Mouse (Mus musculus) thymus, postnatal 0 days (tissue): Measurements from ENCODE around the gene Ripor3. TPM values are rescaled to one million over a fixed set of nuclear protein-coding genes. Genes with fewer than 3 reads are reported as not detected.

Source experiments
- DNase-seq: peaks from one replicate; pipeline ENCODE4 v3.0.0-alpha.2; 2015; ENCODE audit warnings: low spot score
- polyA plus RNA-seq: library from polyadenylated mRNA; unstranded; fragments of >200 nt; fragmentation: Nextera tagmentation; extraction: Ambion mirVana; gene quantifications from 2 replicates; pipeline ENCODE4 v1.2.1, GENCODE M21; 2015

The Ripor3 gene
- polyA plus RNA-seq, 1 experiment from 2014 or later: 0.18 TPM

GRCm38 (mm10) chr2:167958082-167958788 is 52.2 kb downstream of the Ripor3 start:
- no peak for DNase-seq

GRCm38 (mm10) chr2:167957539-167957938 is 52.9 kb downstream of the Ripor3 start:
- no peak for DNase-seq

DNA sequence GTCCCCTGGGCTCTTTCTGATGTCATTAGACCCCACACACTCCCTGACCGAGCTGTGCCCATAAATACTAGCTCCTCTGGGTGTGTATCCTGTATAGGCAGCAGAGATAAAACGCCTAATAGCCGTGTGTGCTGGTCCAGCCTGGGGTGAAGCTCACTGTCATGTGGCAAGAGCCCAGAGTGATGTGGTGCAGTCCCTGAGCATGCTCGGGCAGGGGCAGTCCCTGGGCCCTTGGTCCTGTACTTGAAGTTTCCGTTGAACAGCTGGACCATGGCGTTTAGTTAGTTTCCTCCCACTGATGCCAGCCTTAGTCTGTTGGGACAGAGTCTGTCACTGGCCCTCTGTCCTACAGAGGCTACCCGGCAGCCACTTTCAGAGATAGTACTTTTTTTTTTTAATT is 55.5 kb downstream of the Ripor3 start:
- no peak for DNase-seq

DNA sequence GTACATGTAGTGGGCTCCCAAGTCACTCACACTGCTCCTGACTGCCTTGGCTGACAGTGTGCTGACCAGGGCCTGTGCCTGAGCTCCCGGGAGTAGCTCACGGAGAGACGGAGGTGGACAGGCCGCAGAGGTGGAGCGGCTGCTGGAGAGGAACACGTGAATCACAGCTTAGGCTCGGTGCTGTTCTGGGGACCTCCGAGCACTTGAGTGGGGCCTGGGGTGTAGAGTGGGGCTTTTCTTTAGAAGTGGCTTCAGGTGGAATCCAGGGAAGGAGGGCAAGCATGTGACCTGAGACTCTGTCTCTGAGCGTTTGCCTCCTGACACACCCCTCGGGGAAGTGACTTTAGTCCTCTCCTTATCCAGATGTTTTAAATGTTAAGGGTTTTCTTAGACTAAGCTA is 56.6 kb downstream of the Ripor3 start:
- DNase-seq: no peak

GRCm38 (mm10) chr2:167951301-167952211 is 58.9 kb downstream of the Ripor3 start:
- DNase-seq: no peak

GRCm38 (mm10) chr2:167950681-167951080 is 59.7 kb downstream of the Ripor3 start:
- no peak for DNase-seq

DNA sequence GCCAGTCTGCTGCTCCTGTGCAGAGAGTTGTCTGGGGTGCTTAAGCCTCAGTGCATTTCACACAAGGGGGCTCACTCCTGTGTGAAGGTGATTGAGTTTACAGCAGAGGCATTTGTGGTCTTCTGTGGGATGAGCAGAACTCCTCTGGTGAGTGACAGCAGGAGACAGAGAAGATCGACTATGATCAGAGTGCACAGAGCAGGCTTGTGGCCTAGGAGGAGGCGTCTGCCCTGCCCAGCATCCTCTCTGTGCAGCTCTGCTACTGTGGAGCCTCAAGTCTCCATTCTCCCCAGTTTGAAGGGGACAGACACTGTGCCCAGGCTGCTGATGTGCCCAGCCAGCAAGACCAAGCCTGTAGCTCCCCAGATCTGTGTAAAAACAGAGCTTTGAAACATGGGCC is 60.6 kb downstream of the Ripor3 start:
- DNase-seq: no peak

GRCm38 (mm10) chr2:167949250-167949649 is 61.2 kb downstream of the Ripor3 start:
- DNase-seq: peak; percentile 52

- DNase-seq: no peak
Observed at GRCm38 (mm10) chr2:167948557-167948956, 61.9 kb downstream of the Ripor3 start.

- DNase-seq: no peak
Observed at GRCm38 (mm10) chr2:167948047-167948446, 62.4 kb downstream of the Ripor3 start.

- no peak for DNase-seq
Observed at GRCm38 (mm10) chr2:167947251-167947650, 63.2 kb downstream of the Ripor3 start.

DNA sequence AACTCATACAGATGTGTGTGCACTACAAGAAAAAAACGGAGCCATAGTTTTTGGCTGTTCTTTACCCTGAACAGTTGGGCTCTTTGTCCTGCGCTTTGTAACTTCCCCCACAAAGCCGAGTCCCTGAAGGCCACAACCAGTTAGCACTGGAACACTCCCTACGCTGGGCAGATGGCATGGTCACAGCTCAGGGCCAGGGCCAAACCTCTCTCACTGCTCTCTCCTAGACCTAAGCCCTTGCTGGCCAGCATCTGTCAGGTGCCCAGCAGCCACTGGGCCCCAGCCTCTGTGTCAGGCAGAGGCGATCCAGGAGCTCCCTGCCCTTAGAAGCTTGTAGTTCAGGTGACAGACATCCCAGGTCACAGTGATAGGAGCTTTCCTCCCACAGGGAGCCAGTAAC is 65.0 kb downstream of the Ripor3 start:
- DNase-seq: no peak

GRCm38 (mm10) chr2:167944193-167944592 is 66.2 kb downstream of the Ripor3 start:
- DNase-seq: no peak

DNA sequence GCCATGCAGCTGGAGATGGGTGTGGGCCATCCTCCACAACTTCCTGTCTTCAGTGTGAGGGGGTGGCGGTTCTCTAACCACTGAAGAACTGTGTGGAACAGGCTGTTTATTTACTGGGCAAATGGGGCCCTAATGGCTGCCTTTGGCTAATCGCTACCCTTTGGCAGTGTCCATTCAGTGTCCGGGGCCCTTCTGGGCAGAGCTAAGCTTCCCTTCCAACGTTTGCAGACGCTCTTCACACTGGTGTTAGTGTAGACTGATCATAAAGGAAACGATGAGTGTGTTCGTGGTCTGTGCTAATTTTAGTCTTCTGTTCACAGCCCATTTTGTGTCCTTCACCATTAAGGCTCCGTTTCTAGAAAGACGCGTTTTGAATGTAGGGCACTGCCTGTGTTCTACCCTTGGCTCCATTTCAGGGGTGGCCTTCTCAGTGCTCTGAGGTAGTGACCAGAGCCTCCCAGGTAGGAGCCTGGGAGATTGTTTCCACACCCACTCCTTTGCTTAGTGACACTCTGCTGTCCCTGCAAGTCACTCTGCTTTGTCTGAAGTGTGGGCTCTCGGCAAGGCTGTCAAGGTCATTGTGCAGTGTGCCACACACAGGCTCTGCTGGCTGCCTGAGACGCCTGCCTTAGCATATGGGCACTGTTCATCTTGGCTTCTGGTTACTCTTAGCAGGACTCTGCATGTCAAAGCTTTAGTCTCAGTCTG is 67.3 kb downstream of the Ripor3 start:
- peak; percentile 79 for DNase-seq

DNA sequence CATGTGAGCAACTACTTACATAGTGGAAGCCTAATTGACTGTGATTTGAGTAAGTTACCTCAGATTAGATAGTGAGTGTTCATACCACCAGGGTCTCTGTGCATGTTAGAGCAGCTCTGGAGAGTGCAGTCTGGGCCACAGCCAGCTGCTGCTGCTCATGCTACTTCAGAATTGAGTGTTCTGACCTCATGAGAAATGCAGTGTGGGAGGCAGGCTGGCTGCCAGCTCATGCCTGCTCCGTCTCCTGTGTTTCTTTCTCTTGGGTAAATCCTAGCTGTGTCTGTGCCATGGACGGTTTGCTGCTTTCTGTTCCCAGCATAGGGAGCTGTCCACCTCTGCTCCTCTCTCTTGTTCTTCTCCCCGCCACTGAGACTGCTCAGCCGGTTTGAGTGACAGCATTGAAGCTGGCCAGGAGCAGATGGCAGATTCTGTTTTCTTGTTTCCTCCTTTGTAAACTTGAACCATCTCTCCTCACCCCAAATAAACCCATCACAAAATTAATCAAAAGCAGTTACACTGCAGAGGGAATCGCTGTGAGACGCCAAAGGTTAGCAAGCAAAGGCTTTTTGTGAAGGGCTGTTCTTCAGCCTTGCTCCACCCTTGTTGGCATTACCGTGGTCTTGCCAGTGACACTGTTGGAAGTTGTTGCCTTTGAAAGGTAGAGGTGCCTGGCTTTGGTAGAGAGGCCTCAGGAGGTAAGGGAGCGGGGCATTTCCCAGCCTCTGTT is 68.1 kb downstream of the Ripor3 start:
- peak; percentile 36 for DNase-seq

- peak; percentile 57 for DNase-seq
Observed at GRCm38 (mm10) chr2:167941745-167942176, 68.7 kb downstream of the Ripor3 start.

DNA sequence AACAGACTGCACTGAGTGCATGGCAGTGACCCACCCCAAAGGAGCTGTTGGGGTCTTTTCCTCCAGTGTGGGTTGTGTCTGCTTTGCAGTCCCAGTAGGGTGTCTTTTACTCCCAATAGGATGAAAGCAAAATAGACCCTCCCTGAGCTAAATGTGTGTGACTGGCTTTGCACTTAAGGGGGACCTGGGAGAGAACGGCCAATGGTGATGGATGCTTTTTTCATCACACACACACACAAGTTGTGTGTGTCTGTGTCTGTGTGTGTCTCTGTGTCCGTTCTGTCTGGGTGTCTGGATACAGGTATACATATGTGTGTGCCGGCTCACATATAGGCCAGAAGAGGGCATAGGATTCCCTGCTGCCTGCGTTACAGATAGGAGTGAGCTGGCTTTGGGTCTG is 69.1 kb downstream of the Ripor3 start:
- no peak for DNase-seq

DNA sequence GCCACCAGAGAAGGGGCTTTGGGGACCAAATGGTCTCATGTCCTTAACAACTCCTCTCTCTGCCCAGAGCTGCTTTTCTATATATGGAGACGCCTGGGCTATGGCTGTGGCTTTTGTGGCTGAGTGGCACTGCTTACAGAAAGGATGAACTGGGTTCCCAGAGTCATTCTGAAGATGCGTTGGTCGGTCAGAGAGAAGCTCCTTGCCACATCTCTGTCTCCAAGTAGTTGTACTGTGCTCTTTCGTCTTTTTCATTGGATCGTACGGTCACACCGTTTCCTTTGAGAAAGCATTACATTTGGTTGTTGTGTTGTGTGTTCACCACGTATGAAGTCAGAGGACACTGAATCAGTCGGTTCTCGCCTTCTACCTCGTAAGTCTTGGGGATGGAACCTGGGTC is 69.8 kb downstream of the Ripor3 start:
- DNase-seq: no peak

- DNase-seq: no peak
Observed at GRCm38 (mm10) chr2:167939632-167940399, 70.6 kb downstream of the Ripor3 start.

DNA sequence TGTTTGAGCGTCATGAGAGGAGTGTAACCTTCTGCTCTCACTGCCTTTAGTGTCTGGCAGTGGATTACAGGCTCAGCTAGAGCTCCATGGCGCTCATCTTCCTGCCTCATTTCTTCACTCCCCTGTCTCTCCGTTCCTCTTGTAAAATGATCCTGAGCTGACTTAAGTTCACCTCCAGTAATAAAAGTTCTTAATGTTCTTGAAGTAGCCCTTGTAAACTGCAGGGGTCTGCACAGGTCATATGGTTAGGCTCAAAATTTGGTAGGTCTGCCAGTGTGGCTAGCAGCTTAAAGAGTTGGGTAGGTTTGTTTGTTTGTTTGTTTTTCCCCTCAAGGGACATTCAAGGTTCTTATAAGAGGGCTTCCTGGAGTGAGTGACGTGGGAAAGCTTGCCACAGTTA is 71.2 kb downstream of the Ripor3 start:
- no peak for DNase-seq
